Mouse (Mus musculus) retina, postnatal 7 days (tissue): ENCODE measurements around the gene Renbp.
A peak's percentile ranks its signal among the peaks of the same experiment; 100 is the strongest.

Source experiments
- DNase-seq: peaks from one replicate; pipeline ENCODE4 v3.0.0-alpha.2; 2012; ENCODE audit warnings: low read depth, low spot score

Renbp gene

DNA sequence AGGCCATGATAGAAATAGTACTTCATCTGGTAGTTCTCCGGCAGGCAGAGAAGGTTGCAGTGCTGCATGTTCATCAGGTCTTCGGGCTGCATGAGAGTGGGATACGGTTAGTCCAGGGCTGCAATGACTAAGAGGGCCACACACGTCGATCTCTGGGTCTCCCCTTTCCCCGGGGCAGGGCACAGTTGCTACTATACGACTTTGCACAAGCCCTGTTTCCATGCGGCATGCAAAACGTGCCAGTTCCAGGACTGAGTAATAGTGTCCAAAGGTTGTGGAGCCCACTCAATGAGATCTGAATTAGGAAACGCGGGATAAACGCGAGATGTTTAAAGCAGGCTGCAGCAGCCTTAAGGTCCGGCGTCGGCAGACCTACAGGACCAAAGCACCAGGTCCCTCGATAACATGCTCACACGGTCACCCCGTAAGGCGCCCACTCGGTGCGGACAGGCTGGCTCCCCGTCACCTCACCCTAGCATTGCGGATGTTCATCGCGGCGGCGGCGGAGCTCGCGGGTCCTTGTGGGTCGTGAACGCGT lies 9.3 kb downstream of the Renbp start:
- no peak for DNase-seq

DNA sequence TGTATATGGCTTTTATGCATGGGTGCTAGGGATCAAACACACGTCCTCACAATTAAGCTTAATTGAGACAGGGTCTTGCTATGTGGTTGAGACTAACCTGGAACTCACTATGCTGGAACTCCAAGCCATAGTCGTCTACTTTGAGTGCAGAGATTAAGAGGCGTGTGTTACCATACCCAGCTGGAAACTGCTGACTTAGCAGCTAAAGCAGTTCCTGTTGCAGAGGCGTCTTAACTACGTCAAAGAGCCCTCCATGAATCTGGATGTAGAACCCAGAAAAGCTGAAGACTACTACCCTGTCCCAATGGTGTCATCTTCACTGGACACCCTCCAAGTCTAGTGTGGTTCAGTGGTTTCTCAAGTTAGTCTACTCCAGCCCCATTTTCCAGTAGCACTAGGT lies 12.0 kb downstream of the Renbp start:
- no peak for DNase-seq

DNA sequence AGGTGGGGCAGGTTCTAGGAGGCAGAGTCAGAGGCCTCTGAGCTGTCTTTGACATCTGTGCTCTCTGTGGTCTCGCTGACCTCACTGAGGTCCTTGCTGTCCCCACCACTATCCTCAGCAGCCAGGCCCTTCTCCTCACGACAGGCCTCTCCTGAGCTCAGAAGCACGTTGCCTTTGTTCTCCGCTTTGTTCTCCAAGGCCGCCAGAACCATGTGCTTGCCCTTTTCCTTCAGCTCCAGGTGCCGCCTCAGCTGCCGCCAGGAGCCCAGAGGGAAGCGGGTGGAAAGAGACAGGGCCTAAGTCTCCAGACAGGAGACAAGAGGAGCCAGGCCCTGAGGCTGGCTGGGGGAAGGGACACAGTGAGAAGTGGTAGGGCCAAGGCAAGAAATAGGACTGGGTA lies 13.7 kb downstream of the Renbp start:
- DNase-seq: no peak

DNA sequence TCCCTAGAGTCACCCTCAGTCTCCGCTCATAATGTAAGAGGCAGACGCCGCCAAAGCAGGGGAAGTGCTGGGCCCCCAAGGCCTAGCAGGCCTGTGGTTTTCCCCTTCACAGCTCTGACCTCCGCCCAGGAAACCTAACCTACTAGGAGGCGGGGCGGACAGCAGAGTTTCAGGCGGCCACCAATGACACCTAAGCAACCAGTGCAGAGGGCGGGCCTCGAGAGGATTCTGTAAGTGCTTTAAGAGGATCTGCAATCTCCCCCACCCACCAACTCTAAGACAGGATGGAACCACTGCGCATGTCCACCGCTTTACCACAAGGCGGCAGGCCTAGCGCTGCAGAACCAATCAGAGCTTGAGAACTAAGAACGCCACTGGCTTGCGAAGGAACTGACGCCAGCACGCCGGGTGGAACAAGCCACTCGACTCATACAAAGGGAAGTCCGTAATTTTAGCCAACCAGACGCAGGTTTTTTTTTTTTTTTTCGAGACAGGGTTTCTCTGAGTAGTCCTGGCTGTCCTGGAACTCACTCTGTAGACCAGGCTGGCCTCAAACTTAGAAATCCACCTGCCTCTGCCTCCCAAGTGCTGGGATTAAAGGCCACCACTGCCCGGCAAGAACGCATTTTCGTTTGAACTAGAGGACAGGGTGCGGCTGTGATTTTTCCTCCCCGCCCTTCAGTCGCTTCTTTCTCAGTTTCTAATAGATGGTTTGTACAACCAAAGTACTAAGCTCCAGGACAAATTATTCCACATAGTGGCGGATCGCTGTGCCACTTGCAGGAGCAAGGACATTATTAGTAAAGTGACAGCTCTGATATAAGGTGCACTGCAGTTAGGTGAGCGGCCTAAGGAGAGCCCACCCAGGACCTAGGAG lies 15.6 kb downstream of the Renbp start:
- DNase-seq: peak; percentile 85

DNA sequence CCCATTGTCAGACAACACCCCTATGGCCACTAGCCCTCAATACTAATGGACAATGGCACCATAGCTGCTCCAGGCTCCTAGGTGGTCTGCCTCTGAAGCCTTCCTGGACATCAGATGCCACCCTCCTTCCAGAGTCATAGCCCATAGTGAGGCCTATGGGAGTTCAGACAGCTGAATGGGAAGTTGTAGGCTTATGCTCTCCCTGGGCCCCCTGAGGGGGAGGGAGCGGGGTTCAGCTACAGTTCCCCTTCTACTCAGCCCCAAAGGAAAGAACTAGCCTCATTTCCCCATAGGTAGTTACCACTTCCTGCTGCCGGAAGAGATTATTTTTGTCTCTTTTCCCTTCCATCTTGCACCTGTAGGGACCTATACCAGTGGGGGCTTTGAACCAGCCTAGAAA lies 19.1 kb downstream of the Renbp start:
- no peak for DNase-seq

DNA sequence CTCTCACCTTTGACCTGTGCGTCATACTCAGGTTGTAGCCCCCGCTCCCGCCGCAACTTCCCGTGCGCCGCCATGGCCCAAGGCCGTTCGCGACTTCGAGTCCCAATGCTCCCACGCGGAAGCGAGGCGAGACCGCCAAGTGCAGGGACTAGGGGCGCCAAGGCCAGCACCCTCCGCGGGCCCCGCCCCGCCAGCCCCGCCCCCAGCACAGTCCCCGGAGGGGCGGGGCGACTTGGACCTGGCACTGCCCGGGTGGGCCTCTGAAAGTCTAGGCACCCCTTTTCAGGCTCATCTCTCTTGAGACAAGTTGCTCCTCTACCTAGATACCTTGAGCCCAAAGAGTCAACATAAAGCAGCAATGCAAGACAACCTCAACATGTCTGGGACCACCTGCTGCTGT lies 19.5 kb downstream of the Renbp start:
- no peak for DNase-seq

DNA sequence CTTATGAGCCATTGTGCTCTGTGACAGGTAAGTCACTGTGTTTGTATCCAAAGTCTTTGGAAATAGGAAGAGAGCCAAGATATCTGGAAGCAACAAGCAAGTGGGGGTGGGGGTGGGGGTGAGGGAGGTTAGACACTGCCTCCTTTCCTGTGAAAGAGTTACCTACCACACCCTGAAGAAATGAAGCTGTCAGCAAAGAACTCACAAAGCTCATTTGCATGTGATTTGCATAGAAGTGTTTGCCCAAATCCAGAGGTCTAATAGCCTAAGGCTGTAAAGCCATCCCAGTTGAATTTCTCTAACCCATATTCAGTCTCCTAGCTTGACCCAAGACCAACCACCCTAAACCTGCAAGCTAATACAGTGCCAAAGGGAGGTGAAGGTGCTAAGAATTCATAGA lies 20.2 kb downstream of the Renbp start:
- no peak for DNase-seq

DNA sequence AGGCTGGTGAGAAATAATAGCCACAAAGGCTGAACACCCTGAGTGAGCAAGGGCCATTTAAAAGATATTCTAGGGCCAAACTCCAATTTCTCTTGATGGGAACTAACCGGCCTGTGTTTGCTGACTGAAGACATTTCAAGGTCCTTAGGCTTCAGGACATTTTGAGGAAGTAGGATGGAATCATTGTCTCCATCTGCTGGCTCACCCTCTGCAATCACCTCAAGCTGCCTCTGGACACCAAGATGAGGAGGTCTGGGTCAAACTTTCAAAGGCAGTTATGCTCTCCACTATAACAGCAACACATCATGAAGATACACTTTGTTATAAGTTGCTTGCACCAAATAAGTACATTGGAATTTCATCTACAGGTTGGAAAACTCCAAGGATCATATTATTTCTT lies 20.6 kb downstream of the Renbp start:
- no peak for DNase-seq

DNA sequence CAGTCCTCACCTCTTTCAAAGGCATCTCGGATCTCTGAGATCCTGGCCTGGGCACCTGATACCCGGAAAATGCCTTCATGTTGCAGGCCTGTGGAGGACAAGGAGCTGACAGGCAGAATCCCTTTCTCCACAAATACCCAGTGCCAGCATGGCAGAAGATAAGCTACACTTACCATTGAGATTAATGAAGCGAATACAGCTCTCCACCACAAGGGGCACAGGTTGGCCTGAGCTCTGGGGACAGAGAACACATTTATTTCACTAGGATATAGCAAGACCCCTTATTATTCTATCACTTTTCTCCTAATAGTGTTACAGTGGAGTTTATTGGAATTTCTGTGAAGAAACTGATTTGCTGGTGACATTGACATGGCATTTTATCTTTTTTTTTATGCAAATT lies 32.7 kb downstream of the Renbp start:
- no peak for DNase-seq

DNA sequence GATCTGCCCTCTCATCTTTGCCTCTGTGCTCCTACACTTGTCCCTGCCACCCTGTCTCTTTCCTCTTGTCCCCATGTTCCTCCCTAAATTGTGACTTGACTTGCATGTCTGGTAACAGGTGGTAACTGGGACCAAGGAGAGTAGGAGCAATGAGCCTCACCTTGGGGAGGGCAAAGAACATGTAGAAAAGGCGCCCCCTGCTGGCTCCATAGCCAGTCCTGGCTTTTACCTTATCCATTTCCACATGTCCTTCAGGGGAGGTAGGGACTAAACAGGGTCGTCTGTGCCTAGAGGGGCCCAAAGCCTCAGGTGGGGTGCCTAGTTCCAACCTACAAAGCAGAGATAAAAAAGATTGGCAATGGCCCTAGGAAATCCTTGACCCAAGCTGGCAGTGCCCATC lies 34.9 kb downstream of the Renbp start, which contains the start of gene L1cam:
Gene L1cam (minus strand): TSS at position 387 of the 400 bp plus-strand sequence.
- DNase-seq: peak; percentile 31

DNA sequence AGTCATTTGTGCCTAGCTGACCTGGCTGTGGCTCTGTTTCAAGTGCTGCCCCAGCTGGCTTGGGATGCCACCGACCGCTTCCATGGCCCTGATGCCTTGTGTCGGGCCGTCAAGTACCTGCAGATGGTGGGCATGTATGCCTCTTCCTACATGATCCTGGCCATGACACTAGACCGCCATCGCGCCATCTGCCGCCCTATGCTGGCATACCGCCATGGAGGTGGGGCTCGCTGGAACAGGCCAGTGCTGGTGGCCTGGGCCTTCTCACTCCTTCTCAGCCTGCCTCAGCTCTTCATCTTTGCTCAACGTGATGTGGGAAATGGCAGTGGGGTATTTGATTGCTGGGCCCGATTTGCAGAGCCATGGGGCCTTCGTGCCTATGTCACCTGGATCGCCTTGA lies 37.8 kb downstream of the Renbp start:
- DNase-seq: no peak

DNA sequence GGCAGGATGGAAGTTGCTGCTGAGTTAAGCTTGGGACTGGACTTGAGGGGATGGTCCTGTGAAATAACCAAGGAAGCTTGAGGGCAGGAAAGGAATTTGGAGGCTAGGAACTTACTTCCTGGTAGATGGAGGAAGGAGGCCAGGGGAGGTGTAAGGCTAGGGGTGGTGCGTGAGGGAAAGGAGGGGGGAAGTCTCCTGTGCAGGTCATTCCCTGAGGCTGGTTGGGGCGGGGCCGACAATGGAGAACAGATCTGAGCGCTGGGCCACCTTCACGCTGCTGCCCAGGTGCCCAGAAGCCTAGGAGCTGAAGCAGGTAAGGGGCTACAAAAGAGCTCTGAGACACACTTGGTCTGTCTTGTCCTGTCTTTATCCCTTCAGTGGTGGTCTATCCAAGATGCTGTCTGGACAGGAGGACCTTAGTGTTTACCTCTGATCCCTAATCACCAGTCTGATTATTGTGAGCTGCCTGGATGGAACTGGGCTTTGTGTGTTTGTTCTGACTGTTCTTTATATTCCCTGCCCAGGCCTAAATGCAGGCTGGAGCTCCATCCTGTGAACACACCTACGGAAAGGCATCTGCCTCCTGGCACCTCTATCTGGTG lies 39.0 kb downstream of the Renbp start, which contains the start of gene Avpr2:
Gene Avpr2 (plus strand): TSS at position 552 of the 602 bp plus-strand sequence.
- no peak for DNase-seq

DNA sequence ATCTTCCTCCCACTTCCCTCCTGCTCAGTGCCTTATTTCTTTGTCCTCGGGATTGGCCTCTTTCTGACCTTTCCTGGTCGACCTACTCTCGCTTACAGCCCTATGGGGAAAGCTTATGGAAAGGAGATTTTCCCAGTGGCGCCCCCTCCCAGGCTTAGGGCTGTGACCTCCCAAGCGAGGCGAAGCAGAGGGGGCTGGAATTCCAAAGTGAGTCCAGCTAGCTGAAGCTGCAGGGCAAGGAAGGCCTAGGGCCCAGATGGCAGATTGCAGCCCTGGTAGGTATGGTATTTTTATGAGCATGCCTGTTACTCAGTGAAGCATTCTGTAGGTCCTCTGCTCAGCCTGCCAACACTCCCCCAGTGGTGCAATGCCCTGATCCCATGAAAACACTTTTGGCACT lies 49.2 kb downstream of the Renbp start:
- DNase-seq: no peak

DNA sequence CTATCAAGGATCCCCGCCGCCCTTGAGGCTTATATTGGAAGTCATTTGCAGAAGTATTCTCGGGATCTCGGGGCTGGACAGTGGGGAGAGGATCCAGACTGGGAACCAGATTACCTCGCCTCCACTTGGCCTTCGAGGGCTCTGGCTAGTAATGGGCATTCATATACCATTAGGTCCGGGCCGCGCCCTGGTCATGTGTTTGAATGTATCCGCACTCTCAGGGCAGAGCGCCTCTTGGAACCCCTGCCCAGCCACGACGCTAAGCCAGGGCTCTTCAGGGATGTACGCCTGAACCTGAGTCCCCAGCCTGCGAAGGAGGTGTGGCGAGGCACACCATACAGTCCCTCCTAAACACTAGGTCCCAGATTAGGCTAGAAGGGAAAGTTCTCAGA lies 49.6 kb downstream of the Renbp start:
- no peak for DNase-seq

DNA sequence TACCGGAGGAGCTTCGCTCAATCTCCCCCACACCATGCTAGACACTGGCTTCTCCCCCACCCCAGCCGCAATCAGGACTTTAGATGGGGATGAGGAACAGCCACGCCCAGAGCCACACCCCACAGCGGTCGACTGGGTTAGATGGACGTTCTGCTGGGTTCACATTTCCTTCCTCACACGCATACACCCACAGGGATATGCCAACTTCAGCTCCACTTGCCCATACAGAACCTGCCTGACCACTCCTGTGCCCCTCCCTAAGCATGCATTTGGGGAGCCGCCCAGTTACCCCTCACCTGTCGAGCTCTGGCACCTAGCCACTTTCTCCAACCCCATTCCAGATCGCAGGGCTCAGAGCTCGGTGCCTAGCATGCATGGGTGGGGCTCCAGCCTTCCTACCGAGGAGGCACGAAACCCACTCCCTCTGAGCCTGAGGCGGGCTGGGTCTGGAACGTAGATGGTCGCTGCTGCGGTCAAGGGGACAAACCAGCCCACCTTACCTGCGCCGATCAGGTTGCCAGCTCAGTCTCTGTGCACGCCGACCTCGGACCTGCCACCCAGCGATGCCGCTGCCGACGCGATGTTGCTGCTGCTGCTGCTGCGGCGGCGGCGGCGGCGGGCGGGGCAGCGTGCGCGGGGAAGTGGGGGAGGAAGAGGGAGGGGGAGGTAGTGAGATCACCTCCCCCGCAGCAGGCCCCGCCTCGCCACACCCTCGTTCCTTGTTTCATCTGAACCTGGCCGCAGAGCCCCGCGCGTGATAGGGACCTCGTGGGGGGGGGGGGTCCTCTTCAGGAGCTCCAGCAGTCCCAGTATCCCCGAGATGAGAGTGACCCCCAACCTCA lies 50.2 kb downstream of the Renbp start:
- no peak for DNase-seq

DNA sequence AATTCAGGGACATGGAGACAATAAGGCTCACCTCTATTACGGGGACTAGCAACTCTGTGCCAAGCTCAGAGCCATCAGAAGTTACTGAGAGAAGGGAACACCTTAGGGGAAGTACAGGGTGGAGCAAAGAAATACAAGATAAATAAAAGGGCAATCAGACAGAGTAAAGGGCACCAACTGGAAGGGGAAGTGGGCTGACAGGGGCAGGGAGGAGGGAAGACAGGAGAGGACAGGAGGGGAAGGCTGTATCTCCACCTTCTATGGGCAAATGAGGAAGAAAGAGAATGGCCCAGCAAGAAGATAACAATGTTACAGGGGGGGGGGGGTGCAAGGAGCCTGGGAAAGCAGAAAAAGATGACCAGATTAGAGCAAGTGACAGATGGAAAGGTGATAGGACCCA lies 53.6 kb downstream of the Renbp start:
- DNase-seq: no peak

DNA sequence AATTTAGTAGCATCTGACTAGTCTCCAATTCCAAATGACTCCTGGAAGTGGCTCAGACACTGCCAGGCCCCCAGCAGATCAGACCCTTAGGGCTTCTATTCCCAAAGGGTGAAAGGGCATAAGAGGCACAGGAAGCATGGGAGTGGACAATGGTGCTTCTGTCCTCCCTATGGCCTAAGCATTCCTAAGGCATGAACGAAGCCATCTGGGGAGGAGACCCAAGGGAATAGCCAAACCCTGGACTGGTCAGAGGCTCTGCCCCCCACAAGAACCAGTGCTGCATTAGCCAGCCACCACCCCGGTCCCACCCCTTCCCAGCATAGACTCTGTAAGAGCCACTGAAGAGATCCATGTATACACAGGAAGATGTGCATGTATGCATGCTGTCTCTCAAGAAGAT lies 54.8 kb downstream of the Renbp start:
- DNase-seq: no peak
